Mouse (Mus musculus) megakaryocyte, embryonic 14.5 days (primary cell): ENCODE measurements at regions not wholly inside any gene's neighbourhood (a gene's known extent, or its start where the extent isn't known, plus 50 kb on each side); places are given as distances from the start of the nearest gene placed in this dataset.

Source experiments
- FLI1 ChIP-seq: IDR thresholded peaks from 2 replicates; pipeline ENCODE4 v1.6.1; 2012; ENCODE audit warnings: low read length, inconsistent platforms, mixed read lengths
- GATA1 ChIP-seq: IDR thresholded peaks from 3 replicates; pipeline ENCODE4 v1.6.1; 2012; ENCODE audit warnings: mixed read lengths, low read length, inconsistent platforms, borderline replicate concordance

GRCm38 (mm10) chr1:91742914-91743313, 58.3 kb upstream of the Twist2 start:
- TF ChIP-seq FLI1 (no peak), GATA1 (no peak)
